Mouse (Mus musculus) heart, embryonic 14.5 days (tissue): Measurements from ENCODE around the gene Rbm6. TPM values are rescaled to one million over a fixed set of nuclear protein-coding genes. Genes with fewer than 3 reads are reported as not detected.

Experiments
- ATAC-seq: fragments of 200-750 bp; cut with Nextera tagmentation; 2 replicates; pipeline ENCODE4 v1.8.0; 2017; ENCODE audit warnings: low read depth, moderate TSS enrichment; ENCODE audit not compliant: insufficient number of reproducible peaks, insufficient read depth, low FRiP score
- H3K27ac ChIP-seq, 2 experiments: fragments of 200-500 bp in 1 of 2; fragments of 300-500 bp in 1 of 2; sonication (generic) in 1 of 2; replicated peaks in 1 of 2; 2 replicates each; pipeline ENCODE4 v1.5.1; 2012 to 2014; ENCODE audit warnings: low read depth in 2 of 2, low read length in 2 of 2, control low read depth in 1 of 2, mild to moderate bottlenecking in 1 of 2, mixed read lengths in 1 of 2; ENCODE audit not compliant: control insufficient read depth in 1 of 2, insufficient read depth in 1 of 2
- H3K27me3 ChIP-seq: fragments of 300-500 bp; sonication (generic); 2 replicates; pipeline ENCODE4 v1.6.1; 2014; ENCODE audit warnings: mild to moderate bottlenecking, low read length, control low read depth; ENCODE audit not compliant: control insufficient read depth, insufficient read depth
- H3K36me3 ChIP-seq: fragments of 300-500 bp; sonication (generic); 2 replicates; pipeline ENCODE4 v1.6.1; 2014; ENCODE audit warnings: mild to moderate bottlenecking, control low read depth, low read length, mixed read lengths; ENCODE audit not compliant: control insufficient read depth, insufficient read depth
- H3K4me1 ChIP-seq, 2 experiments: fragments of 200-500 bp in 1 of 2; fragments of 300-500 bp in 1 of 2; sonication (generic) in 1 of 2; 2 replicates each; pipeline ENCODE4 v1.6.1; 2012 to 2014; ENCODE audit warnings: low read length in 2 of 2, control low read depth in 1 of 2, mixed read lengths in 1 of 2; ENCODE audit not compliant: control insufficient read depth in 2 of 2, insufficient read depth in 2 of 2
- H3K4me2 ChIP-seq: fragments of 300-500 bp; sonication (generic); 2 replicates; pipeline ENCODE4 v1.6.1; 2014; ENCODE audit warnings: mild to moderate bottlenecking, low read length
- H3K4me3 ChIP-seq, 2 experiments: fragments of 200-500 bp in 1 of 2; fragments of 300-500 bp in 1 of 2; sonication (generic) in 1 of 2; 2 replicates each; pipeline ENCODE4 v1.5.1; 2012 to 2014; ENCODE audit warnings: low read length in 2 of 2, mild to moderate bottlenecking in 2 of 2, control low read depth in 1 of 2, low read depth in 1 of 2, moderate library complexity in 1 of 2; ENCODE audit not compliant: control insufficient read depth in 1 of 2, insufficient read depth in 1 of 2
- H3K9ac ChIP-seq: fragments of 300-500 bp; sonication (generic); 2 replicates; pipeline ENCODE4 v1.6.1; 2014; ENCODE audit warnings: mild to moderate bottlenecking, low read length
- H3K9me3 ChIP-seq: fragments of 300-500 bp; sonication (generic); 2 replicates; pipeline ENCODE4 v1.6.1; 2016; ENCODE audit warnings: low read length, control low read depth; ENCODE audit not compliant: control insufficient read depth
- WGBS: fragments of 180-500 bp; shearing (Covaris S2); extraction: QIAGEN DNeasy Blood & Tissue Kit; methylation state at CpG from one replicate; pipeline ENCODE4 v1.1.7; 2014; 5-methylcytosine and 5-hydroxymethylcytosine counted together
- polyA plus RNA-seq: library from polyadenylated mRNA; unstranded; fragments of >200 nt; fragmentation: Nextera tagmentation; extraction: Ambion mirVana; gene quantifications from 2 replicates; pipeline ENCODE4 v1.2.1, GENCODE M21; 2014

Gene Rbm6
- polyA plus RNA-seq, 1 experiment from 2014 or later = 42.8 TPM

DNA sequence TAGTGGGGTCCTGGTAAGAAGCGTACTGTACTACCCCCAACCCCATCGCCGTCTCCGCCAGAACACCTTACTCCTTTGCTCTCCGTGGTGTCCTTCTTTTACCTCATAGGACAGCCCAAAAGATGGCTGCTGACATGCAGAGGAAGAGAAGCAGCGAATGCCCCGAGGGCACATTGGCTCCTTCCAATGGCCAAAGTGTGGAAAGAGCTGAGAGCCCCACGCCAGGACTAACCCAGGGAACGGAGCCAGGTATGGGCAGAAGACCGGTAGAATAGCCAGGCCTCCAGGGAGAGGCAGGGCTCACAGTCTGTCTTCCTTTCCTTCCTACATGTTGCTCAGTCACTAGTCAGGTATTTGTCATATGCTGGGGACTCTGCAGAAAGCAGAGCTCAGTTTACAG, 25.5 kb upstream of the Rbm6 start:
- Histone ChIP-seq H3K36me3 (peaks cover 23% of the 10 kb centered on the region), H3K9me3 (no peaks in the 10 kb centered on the region), H3K27ac (no peak overlapping the region), H3K27me3 (peaks cover 9% of the 10 kb centered on the region), H3K9ac (no peak overlapping the region), H3K4me1 (peaks cover 0 to 4% of the 10 kb centered on the region in 2 experiments; a peak in 1 of 4 replicates), H3K4me3 (no peak overlapping the region), H3K4me2 (no peak overlapping the region)
- WGBS = 78% methylated on average over 10 of the region's 10 CpGs
- ATAC-seq = no peak

GRCm38 (mm10) chr9:107891023-107891422, 18.0 kb upstream of the Rbm6 start:
- Histone ChIP-seq H3K36me3 (no peaks in the 10 kb centered on the region), H3K9me3 (no peaks in the 10 kb centered on the region), H3K9ac (no peak overlapping the region), H3K4me1 (peaks cover 6 to 10% of the 10 kb centered on the region in 2 experiments; a peak in 2 of 4 replicates), H3K27ac (no peak overlapping the region), H3K27me3 (no peaks in the 10 kb centered on the region), H3K4me2 (no peak overlapping the region), H3K4me3 (no peak overlapping the region)
- 100% methylated on average over 1 of the region's 1 CpGs for WGBS
- ATAC-seq = no peak

DNA sequence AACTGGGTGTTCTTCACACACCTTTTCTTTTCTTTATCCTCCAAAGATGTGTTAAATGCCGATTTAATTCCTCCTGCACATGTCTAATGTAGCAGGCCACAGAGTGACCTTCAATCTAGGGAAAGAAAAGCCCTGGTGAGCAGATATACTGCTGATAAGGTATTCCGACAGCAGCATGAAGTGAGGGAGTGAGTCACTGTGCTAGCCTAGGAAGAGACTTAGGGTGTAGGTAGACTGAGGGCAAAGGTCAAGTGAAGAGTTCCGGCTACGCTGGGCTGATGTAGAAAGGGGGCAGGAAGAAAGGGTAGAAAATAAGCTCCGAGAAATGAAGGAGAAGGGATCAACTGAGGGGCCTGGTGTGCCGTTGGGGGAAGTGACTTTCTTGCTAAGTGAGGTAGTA, 17.2 kb upstream of the Rbm6 start:
- no peaks in the 10 kb centered on the region for H3K9me3 ChIP-seq
- H3K27me3 ChIP-seq = no peaks in the 10 kb centered on the region
- peaks cover 6 to 10% of the 10 kb centered on the region in 2 experiments; a peak in 2 of 4 replicates for H3K4me1 ChIP-seq
- ATAC-seq = no peak
- H3K9ac ChIP-seq = no peak overlapping the region
- no peak overlapping the region for H3K4me2 ChIP-seq
- 80% methylated on average over 6 of the region's 6 CpGs for WGBS
- no peak overlapping the region for H3K4me3 ChIP-seq
- no peak overlapping the region for H3K27ac ChIP-seq
- H3K36me3 ChIP-seq = no peaks in the 10 kb centered on the region

DNA sequence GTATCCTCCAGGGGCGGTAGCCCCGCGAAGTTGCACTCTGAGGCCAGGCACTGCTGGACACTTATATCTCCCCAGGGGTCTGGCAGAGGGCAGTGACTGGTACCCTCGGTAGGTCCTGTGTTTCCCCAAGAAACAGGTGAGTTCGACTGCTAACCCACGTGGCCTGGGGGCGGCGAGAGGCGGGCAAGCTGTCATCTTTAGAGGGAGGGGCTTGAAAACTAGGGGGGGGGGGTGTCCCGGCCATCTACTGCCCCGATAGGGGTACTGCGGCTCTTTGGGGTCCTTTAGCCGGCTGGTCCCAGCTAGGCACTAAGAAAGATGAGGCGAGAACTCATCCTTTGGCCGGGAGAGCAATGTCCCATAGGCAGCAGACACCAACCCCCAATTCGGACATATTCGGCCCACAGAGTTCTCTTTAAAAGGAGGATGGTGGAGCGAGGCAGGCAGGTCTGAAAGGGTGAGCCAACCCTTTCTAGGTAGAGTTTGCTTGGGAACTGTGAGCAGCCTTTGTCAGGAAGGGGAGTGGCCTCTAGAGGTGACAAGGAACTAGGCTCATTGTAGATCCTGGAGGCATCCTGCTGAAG, 15.3 kb upstream of the Rbm6 start:
- peak; percentile 49; the same call in 1 of the 2 replicates for ATAC-seq
- Histone ChIP-seq H3K9me3 (no peaks in the 10 kb centered on the region), H3K4me1 (peaks cover 6 to 10% of the 10 kb centered on the region in 2 experiments; a peak in 2 of 4 replicates), H3K4me3 (peak overlapping the region; percentile 78 to 81), H3K27ac (peak overlapping the region; percentile 45 to 67), H3K9ac (peak overlapping the region; percentile 83), H3K27me3 (no peaks in the 10 kb centered on the region), H3K36me3 (no peaks in the 10 kb centered on the region), H3K4me2 (peak overlapping the region; percentile 85)
- 0% methylated on average over 18 of the region's 18 CpGs for WGBS

DNA sequence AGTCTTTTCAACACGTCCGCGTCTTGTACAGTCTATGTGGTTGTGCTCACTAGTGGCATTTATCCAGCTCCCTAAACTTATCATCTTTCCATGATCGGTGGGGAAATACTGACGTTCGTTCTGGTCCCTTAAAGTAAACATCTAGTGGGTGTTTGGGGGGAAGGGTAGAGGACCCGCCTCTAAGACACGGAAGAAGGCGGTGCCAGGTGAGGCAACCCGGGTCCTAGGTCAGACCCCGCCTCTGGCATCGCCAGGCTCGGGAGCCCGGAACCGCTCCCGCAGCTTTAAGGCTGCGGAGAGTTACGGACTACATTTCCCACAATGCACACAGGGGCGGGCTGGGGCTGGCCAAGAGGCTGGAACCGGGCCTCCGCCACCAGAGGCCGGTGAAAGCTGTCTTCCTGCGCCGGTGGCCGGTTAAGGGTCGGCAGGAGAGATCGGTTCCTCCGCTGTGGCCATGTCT, 14.8 kb upstream of the Rbm6 start, which contains the start of gene Mon1a:
Gene Mon1a, plus strand, starts transcription at position 348 of the 463 bp plus-strand sequence.
- ATAC-seq = peak; percentile 93

DNA sequence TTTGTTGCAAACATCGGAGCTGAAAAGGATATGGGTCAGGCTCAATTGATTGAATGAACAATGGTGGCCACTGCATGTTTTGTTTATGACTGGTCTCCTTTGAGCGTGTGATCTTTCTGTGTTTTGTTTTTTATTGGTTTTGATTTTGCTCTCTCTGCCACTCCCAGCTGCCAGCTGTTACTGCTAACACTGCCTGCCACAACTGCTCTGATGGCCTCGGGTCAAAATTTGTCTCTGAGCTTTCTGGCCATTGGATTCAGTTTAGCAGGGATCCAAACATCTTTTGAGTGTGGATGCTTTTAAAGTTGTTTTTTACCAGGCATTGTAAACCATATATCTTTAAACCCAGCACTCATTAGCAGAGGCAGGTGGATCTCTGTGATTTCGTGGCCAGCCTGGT, 7.4 kb upstream of the Rbm6 start:
- H3K9ac ChIP-seq = no peak overlapping the region
- H3K27ac ChIP-seq = no peak overlapping the region

More for the DNA sequence above, 14.8 kb upstream of the Rbm6 start, which contains the start of gene Mon1a:
- peak within 1 kb of the TSS; percentile 83 for H3K9ac ChIP-seq
- peak within 1 kb of the TSS; percentile 78 to 81 for H3K4me3 ChIP-seq
- H3K4me1 ChIP-seq = peaks cover 6 to 10% of the 10 kb centered on the region in 2 experiments; a peak in 2 of 4 replicates
- no peaks in the 10 kb centered on the region for H3K36me3 ChIP-seq
- peak within 1 kb of the TSS; percentile 45 to 67 for H3K27ac ChIP-seq
- H3K4me2 ChIP-seq = peak within 1 kb of the TSS; percentile 85
- no peaks in the 10 kb centered on the region for H3K9me3 ChIP-seq
- H3K27me3 ChIP-seq = no peaks in the 10 kb centered on the region
- WGBS = under 1% methylated on average over 28 of the region's 28 CpGs

DNA sequence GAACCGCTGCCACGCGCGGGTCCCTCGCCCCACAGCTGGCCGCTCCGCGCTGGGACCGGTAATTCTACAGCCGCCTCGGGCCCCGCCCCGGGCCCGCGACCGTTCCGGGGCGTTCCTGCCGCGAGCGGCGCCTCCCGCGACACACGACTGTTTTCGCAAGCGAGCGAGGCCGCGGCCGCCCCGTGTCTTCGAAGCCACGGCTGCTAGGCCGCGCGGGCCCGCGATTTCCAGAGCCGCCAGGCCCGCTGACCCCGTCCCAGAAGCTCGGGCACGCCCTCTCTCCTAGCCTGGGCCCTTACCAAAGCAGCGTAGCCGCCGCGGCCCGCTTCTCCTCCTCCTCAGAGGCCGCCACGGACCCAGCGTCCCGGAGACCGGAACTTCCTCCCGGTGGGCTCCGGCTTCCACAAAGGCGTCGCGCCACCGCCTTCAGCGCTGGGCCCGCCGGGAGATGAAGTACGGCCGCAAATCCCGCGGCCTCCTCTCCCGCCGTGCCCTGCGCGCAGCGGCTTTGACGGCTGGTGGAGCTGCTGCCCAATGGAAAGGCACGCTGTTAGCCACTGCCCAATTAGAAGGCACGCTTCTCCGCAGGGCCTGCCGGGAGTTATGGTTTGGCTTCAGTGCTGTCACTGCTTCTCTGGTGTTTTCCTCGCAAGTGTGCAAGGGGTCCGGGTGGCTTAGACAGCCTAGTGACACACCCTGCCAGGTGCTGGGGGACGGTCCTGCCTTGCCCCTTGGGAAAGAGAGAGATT, 513 bp downstream of the Rbm6 start:
- Histone ChIP-seq H3K36me3 (peaks cover 13% of the 10 kb centered on the region), H3K9ac (peak overlapping the region; percentile 99), H3K27ac (peak overlapping the region; percentile 83 to 93), H3K27me3 (no peaks in the 10 kb centered on the region), H3K4me2 (peak overlapping the region; percentile 83), H3K4me3 (peak overlapping the region; percentile 74 to 79), H3K4me1 (0 out of 4 replicates have a peak, but pooled peaks cover 0 to 16% of the 10 kb centered on the region in 2 experiments), H3K9me3 (no peaks in the 10 kb centered on the region)
- WGBS = under 1% methylated on average over 80 of the region's 80 CpGs
- ATAC-seq = peak; percentile 99

More for the DNA sequence above, 7.4 kb upstream of the Rbm6 start:
- H3K27me3 ChIP-seq = no peaks in the 10 kb centered on the region
- ATAC-seq = no peak
- no peaks in the 10 kb centered on the region for H3K36me3 ChIP-seq
- WGBS = 63% methylated on average over 4 of the region's 4 CpGs
- no peak overlapping the region for H3K4me3 ChIP-seq
- no peaks in the 10 kb centered on the region for H3K4me1 ChIP-seq
- H3K9me3 ChIP-seq = no peaks in the 10 kb centered on the region
- H3K4me2 ChIP-seq = no peak overlapping the region
